Mouse (Mus musculus) embryonic stem cell, embryonic (primary cell): ENCODE results near the gene Tceal5.

ENCODE experiments used
- CTCF ChIA-PET, 4 experiments: fragments of 300-600 bp in 2 of 4; fragments of 350-600 bp in 2 of 4; sonication (Branson Sonifier 250); formaldehyde crosslinking; loops; one replicate each; lab custom pipeline; 2022; ENCODE audit warnings: inconsistent platforms in 2 of 4; lab: Charles Lee
- POLR2A ChIA-PET, 4 experiments: fragments of 300-600 bp in 2 of 4; fragments of 350-600 bp in 2 of 4; sonication (Branson Sonifier 250); formaldehyde crosslinking; loops; one replicate each; lab custom pipeline; 2022; ENCODE audit warnings: antibody characterized with exemption in 4 of 4, inconsistent platforms in 1 of 4; lab: Charles Lee

Tceal5 gene

GRCm38 (mm10) chrX:136195193-136195944, 8.3 kb downstream of the Tceal5 start:
- ChIA-PET CTCF (interaction anchor here in 1 of 4 experiments (0.6 kb wide), 1 partner anchor 70 kb away, joined by 4 read pairs; no protein-coding TSS in a partner anchor), POLR2A (interaction anchor here in 1 of 4 experiments (1.0 kb wide), 1 partner anchor 23 kb away, joined by 4 read pairs; the partner anchor contains the start of gene Tceal8)

- CTCF ChIA-PET, result no interaction called here
- POLR2A ChIA-PET, result interaction anchor here in 1 of 4 experiments (2.9 kb wide), 1 partner anchor 11 kb away, joined by 25 read pairs; the partner anchor contains the start of gene Tceal8
Measured at GRCm38 (mm10) chrX:136183107-136183506, 20.6 kb downstream of the Tceal5 start.

- ChIA-PET CTCF (interaction anchor here in 1 of 4 experiments (0.5 kb wide), 1 partner anchor 9 kb away, joined by 4 read pairs; no protein-coding TSS in a partner anchor), POLR2A (interaction anchor here in 3 of 4 experiments (0.7 to 3.5 kb wide), 10 partner anchors 8 to 125 kb away, joined by 3 to 36 read pairs (median 3); partner anchors contain the start of genes Tceal8 (in 3 of the 3) and Tceal7 (in 1 of the 3))
Measured at GRCm38 (mm10) chrX:136180897-136181553, 22.7 kb downstream of the Tceal5 start.

- CTCF ChIA-PET, result no interaction called here
Measured at GRCm38 (mm10) chrX:136172786-136173185, 30.9 kb downstream of the Tceal5 start.

GRCm38 (mm10) chrX:136172118-136172551, 31.5 kb downstream of the Tceal5 start, which contains the start of gene Tceal8:
Gene Tceal8, minus strand, starts transcription at chrX:136172342.
- ChIA-PET CTCF (interaction anchor here in 1 of 4 experiments (0.5 to 0.9 kb wide), 3 partner anchors 20 to 132 kb away, joined by 3 to 4 read pairs (median 3); no protein-coding TSS in a partner anchor), POLR2A (interaction anchor here in 3 of 4 experiments (0.5 to 2.7 kb wide), 76 partner anchors 9 to 866 kb away, joined by 3 to 36 read pairs (median 4); partner anchors contain the start of genes Tceal9 (in 3 of the 3), Bex4 (in 2 of the 3), Tceal5 (in 2 of the 3) and Tceal7 (in 2 of the 3))

More at GRCm38 (mm10) chrX:136172786-136173185, 30.9 kb downstream of the Tceal5 start:
- POLR2A ChIA-PET, result interaction anchor here (0.6 to 2.7 kb wide), 34 partner anchors 8 to 568 kb away, joined by 3 to 36 read pairs (median 6); partner anchors contain the start of genes Tceal9 (in 3 of the 4), Tceal5 (in 2 of the 4), Bex4 (in 1 of the 4) and Tceal7 (in 1 of the 4)

GRCm38 (mm10) chrX:136171189-136172117, 32.2 kb downstream of the Tceal5 start:
- POLR2A ChIA-PET, result interaction anchor here in 3 of 4 experiments (0.5 to 2.7 kb wide), 78 partner anchors 9 to 867 kb away, joined by 3 to 36 read pairs (median 4); partner anchors contain the start of genes Tceal9 (in 3 of the 3), Bex4 (in 2 of the 3), Tceal5 (in 2 of the 3) and Tceal7 (in 2 of the 3)

GRCm38 (mm10) chrX:136170625-136171024, 33.1 kb downstream of the Tceal5 start:
- CTCF ChIA-PET, result interaction anchor here in 1 of 4 experiments (0.6 to 0.7 kb wide), 2 partner anchors 134 to 1099 kb away, joined by 4 to 6 read pairs; no protein-coding TSS in a partner anchor
- POLR2A ChIA-PET, result interaction anchor here in 3 of 4 experiments (0.6 to 2.7 kb wide), 17 partner anchors 8 to 861 kb away, joined by 3 to 36 read pairs (median 5); partner anchors contain the start of gene Tceal9 (in 2 of the 3)

More at GRCm38 (mm10) chrX:136171189-136172117, 32.2 kb downstream of the Tceal5 start:
- CTCF ChIA-PET, result interaction anchor here in 2 of 4 experiments (0.6 to 0.9 kb wide), 4 partner anchors 44 to 1100 kb away, joined by 3 to 6 read pairs (median 4); no protein-coding TSS in a partner anchor
